Mouse (Mus musculus) E14TG2a.4 (cell line): ENCODE results near the gene Olfr877.

Experiments
- CTCF ChIP-seq: conservative IDR thresholded peaks from 2 replicates; pipeline ENCODE4 v1.5.1; 2014; ENCODE audit warnings: low read length
- NANOG ChIP-seq: IDR thresholded peaks from 2 replicates; pipeline ENCODE4 v1.6.1; 2014; ENCODE audit warnings: borderline replicate concordance, low read length, mixed read lengths
- POU5F1 ChIP-seq: IDR thresholded peaks from 2 replicates; pipeline ENCODE4 v1.6.1; 2014; ENCODE audit warnings: low read length, borderline replicate concordance

GRCm38 (mm10) chr9:37829881-37830280 lies 24.2 kb upstream of the Olfr877 start:
- no peak for TF ChIP-seq CTCF
- no peak for TF ChIP-seq POU5F1
- TF ChIP-seq NANOG: no peak
